Mouse (Mus musculus) lung, postnatal 0 days (tissue): Measurements from ENCODE around the gene Scml4. TPM values are rescaled to one million over a fixed set of nuclear protein-coding genes. Genes with fewer than 3 reads are reported as not detected.

Source experiments
- ATAC-seq: fragments of 200-750 bp; cut with Nextera tagmentation; 2 replicates; pipeline ENCODE4 v1.8.0; 2017; ENCODE audit warnings: moderate library complexity
- DNase-seq: peaks from one replicate; pipeline ENCODE4 v3.0.0-alpha.2; 2016; ENCODE audit warnings: low spot score
- H3K27ac ChIP-seq: fragments of 300-500 bp; sonication (generic); 2 replicates; pipeline ENCODE4 v1.5.1; 2014; ENCODE audit warnings: antibody characterized with exemption, mild to moderate bottlenecking, low read length, mixed read lengths
- H3K27me3 ChIP-seq: fragments of 300-500 bp; sonication (generic); replicated peaks from 2 replicates; pipeline ENCODE4 v1.6.1; 2014; ENCODE audit warnings: low read length, mixed read lengths; ENCODE audit not compliant: insufficient read depth
- H3K36me3 ChIP-seq: fragments of 300-500 bp; sonication (generic); 2 replicates; pipeline ENCODE4 v1.6.1; 2014; ENCODE audit warnings: low read length, mixed read lengths; ENCODE audit not compliant: insufficient read depth
- H3K4me1 ChIP-seq: fragments of 300-500 bp; sonication (generic); 2 replicates; pipeline ENCODE4 v1.6.1; 2014; ENCODE audit warnings: antibody characterized with exemption, low read depth, low read length, mixed read lengths; ENCODE audit not compliant: insufficient read depth
- H3K4me2 ChIP-seq: fragments of 300-500 bp; sonication (generic); replicated peaks from 2 replicates; pipeline ENCODE4 v1.6.1; 2014; ENCODE audit warnings: low read depth, mild to moderate bottlenecking, low read length, moderate library complexity, mixed read lengths
- H3K4me3 ChIP-seq: fragments of 300-500 bp; sonication (generic); 2 replicates; pipeline ENCODE4 v1.5.1; 2014; ENCODE audit warnings: low read depth, low read length
- H3K9ac ChIP-seq: fragments of 300-500 bp; sonication (generic); replicated peaks from 2 replicates; pipeline ENCODE4 v1.6.1; 2014; ENCODE audit warnings: low read depth, mild to moderate bottlenecking
- H3K9me3 ChIP-seq: fragments of 300-500 bp; sonication (generic); 2 replicates; pipeline ENCODE4 v1.6.1; 2016; ENCODE audit warnings: low read length, mixed read lengths
- CTCF ChIP-seq: IDR thresholded peaks from 2 replicates; pipeline ENCODE4 v1.5.1; 2016; ENCODE audit warnings: antibody characterized with exemption, mild to moderate bottlenecking
- EP300 ChIP-seq: IDR thresholded peaks from 2 replicates; pipeline ENCODE4 v1.6.1; 2016; ENCODE audit warnings: antibody characterized with exemption, mild to moderate bottlenecking, control low read depth
- WGBS: fragments of 180-500 bp; shearing (Covaris S2); extraction: QIAGEN DNeasy Blood & Tissue Kit; methylation state at CpG from one replicate; pipeline ENCODE4 v1.1.7; 2014; 5-methylcytosine and 5-hydroxymethylcytosine counted together
- polyA plus RNA-seq: library from polyadenylated mRNA; unstranded; fragments of >200 nt; fragmentation: Nextera tagmentation; extraction: Ambion mirVana; gene quantifications from 2 replicates; pipeline ENCODE4 v1.2.1, GENCODE M21; 2015

Scml4 gene
- polyA plus RNA-seq, 1 experiment from 2014 or later: 0.13 TPM

GRCm38 (mm10) chr10:42980999-42981757 is 121.0 kb downstream of the Scml4 start:
- H3K4me2 ChIP-seq: no peak overlapping the region
- 51% methylated on average over 7 of the region's 7 CpGs for WGBS
- DNase-seq (no peak), ATAC-seq (no peak)
- no peaks in the 10 kb centered on the region for H3K4me1 ChIP-seq
- H3K27ac ChIP-seq: no peak overlapping the region
- no peaks in the 10 kb centered on the region for H3K9me3 ChIP-seq
- TF ChIP-seq CTCF (peak; percentile 13; the same call in 1 of the 2 replicates), EP300 (no peak)
- H3K9ac ChIP-seq: no peak overlapping the region
- no peaks in the 10 kb centered on the region for H3K36me3 ChIP-seq
- no peak overlapping the region for H3K4me3 ChIP-seq
- H3K27me3 ChIP-seq: no peaks in the 10 kb centered on the region

GRCm38 (mm10) chr10:42984886-42985285 is 124.7 kb downstream of the Scml4 start:
- Histone ChIP-seq H3K9ac (no peak overlapping the region), H3K4me1 (no peaks in the 10 kb centered on the region), H3K9me3 (no peaks in the 10 kb centered on the region), H3K27me3 (no peaks in the 10 kb centered on the region), H3K4me2 (no peak overlapping the region), H3K36me3 (no peaks in the 10 kb centered on the region), H3K4me3 (no peak overlapping the region), H3K27ac (no peak overlapping the region)
- ATAC-seq (no peak), DNase-seq (no peak)
- 72% methylated on average over 4 of the region's 4 CpGs for WGBS
- TF ChIP-seq CTCF (no peak), EP300 (no peak)

- no peak overlapping the region for H3K4me2 ChIP-seq
- no peak overlapping the region for H3K27ac ChIP-seq
- ATAC-seq (peak; percentile 53; the same call in 1 of the 2 replicates), DNase-seq (peak; percentile 54)
- WGBS: 17% methylated on average over 6 of the region's 6 CpGs
- H3K27me3 ChIP-seq: no peaks in the 10 kb centered on the region
- no peaks in the 10 kb centered on the region for H3K9me3 ChIP-seq
- TF ChIP-seq CTCF (peak; percentile 71), EP300 (no peak)
- no peak overlapping the region for H3K9ac ChIP-seq
- no peak overlapping the region for H3K4me3 ChIP-seq
- no peaks in the 10 kb centered on the region for H3K4me1 ChIP-seq
- H3K36me3 ChIP-seq: no peaks in the 10 kb centered on the region
Observed at GRCm38 (mm10) chr10:42987594-42988052, 127.5 kb downstream of the Scml4 start.

- TF ChIP-seq EP300: no peak
- no peak for TF ChIP-seq CTCF
- Histone ChIP-seq H3K27ac (no peak overlapping the region), H3K9ac (no peak overlapping the region), H3K36me3 (no peaks in the 10 kb centered on the region), H3K4me1 (no peaks in the 10 kb centered on the region), H3K27me3 (no peaks in the 10 kb centered on the region), H3K4me3 (no peak overlapping the region), H3K9me3 (no peaks in the 10 kb centered on the region), H3K4me2 (no peak overlapping the region)
- ATAC-seq (no peak), DNase-seq (no peak)
- 50% methylated on average over 15 of the region's 15 CpGs for WGBS
Observed at GRCm38 (mm10) chr10:42988627-42989026, 128.5 kb downstream of the Scml4 start.

- WGBS: 27% methylated on average over 6 of the region's 6 CpGs
- no peak for ATAC-seq
- Histone ChIP-seq H3K9me3 (no peaks in the 10 kb centered on the region), H3K4me2 (no peak overlapping the region), H3K4me3 (no peak overlapping the region), H3K9ac (no peak overlapping the region), H3K4me1 (no peaks in the 10 kb centered on the region), H3K36me3 (no peaks in the 10 kb centered on the region), H3K27me3 (no peaks in the 10 kb centered on the region), H3K27ac (no peak overlapping the region)
- no peak for TF ChIP-seq EP300
- peak; percentile 92 for TF ChIP-seq CTCF
- DNase-seq: peak; percentile 63
Observed at GRCm38 (mm10) chr10:42989910-42990309, 129.7 kb downstream of the Scml4 start.

GRCm38 (mm10) chr10:42991018-42991417 is 130.8 kb downstream of the Scml4 start:
- ATAC-seq (no peak), DNase-seq (no peak)
- Histone ChIP-seq H3K36me3 (no peaks in the 10 kb centered on the region), H3K27ac (no peak overlapping the region), H3K4me3 (no peak overlapping the region), H3K27me3 (no peaks in the 10 kb centered on the region), H3K4me1 (no peaks in the 10 kb centered on the region), H3K9ac (no peak overlapping the region), H3K4me2 (no peak overlapping the region), H3K9me3 (no peaks in the 10 kb centered on the region)
- WGBS: 76% methylated on average over 9 of the region's 9 CpGs
- TF ChIP-seq CTCF (no peak), EP300 (no peak)
